Mouse (Mus musculus): ENCODE data around the gene Lyrm7. TPM values are rescaled to one million over a fixed set of nuclear protein-coding genes. Genes with fewer than 3 reads are reported as not detected.

Gene Lyrm7
- polyA plus RNA-seq (2014; fragmentation: Illumina TruSeq; extraction: RNeasy Lipid Tissue Mini Kit (QIAGEN cat#74804); ENCODE audit: insufficient read depth, low read depth, low replicate concordance): 2.3 TPM

DNA sequence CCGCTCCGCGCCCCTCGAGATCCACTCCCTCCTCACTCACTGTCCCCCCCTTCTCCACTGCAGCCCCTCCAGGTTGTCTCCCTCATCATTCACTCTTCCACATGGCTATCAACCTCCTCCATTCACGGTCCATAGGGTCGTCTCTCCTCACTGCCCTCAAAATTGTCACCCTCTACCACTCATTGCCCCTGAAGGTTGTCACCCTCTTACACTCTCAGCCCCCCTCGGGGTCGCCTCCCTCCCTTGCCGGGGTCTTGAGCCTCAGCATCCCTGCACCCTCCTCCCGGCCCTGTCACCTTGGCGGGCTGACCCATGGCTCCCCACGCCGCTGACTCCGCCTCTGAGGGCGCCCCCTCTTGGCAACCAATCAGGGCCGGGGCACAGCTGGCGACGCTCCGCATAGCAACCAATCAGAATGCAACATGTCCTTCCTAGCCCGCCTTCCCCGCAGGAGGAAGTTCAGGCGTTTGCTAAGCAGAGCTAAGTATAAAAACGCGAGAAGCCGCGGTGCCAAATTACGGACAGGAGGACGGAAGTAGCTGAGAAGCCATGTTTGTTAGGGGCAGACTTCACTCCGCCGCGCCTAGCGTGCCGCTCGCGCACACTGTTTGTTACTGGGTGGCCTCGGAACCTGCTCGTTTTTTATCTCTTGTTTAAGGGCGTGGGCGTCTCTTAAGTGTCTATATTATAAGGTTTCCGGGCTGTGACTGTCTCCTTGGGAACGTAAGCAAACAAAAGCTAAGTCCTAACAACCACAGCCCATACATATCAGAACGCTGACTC, at the start of gene Lyrm7:
Lyrm7 (minus strand) TSS at position 661 of the 783 bp plus-strand sequence.

DNA sequence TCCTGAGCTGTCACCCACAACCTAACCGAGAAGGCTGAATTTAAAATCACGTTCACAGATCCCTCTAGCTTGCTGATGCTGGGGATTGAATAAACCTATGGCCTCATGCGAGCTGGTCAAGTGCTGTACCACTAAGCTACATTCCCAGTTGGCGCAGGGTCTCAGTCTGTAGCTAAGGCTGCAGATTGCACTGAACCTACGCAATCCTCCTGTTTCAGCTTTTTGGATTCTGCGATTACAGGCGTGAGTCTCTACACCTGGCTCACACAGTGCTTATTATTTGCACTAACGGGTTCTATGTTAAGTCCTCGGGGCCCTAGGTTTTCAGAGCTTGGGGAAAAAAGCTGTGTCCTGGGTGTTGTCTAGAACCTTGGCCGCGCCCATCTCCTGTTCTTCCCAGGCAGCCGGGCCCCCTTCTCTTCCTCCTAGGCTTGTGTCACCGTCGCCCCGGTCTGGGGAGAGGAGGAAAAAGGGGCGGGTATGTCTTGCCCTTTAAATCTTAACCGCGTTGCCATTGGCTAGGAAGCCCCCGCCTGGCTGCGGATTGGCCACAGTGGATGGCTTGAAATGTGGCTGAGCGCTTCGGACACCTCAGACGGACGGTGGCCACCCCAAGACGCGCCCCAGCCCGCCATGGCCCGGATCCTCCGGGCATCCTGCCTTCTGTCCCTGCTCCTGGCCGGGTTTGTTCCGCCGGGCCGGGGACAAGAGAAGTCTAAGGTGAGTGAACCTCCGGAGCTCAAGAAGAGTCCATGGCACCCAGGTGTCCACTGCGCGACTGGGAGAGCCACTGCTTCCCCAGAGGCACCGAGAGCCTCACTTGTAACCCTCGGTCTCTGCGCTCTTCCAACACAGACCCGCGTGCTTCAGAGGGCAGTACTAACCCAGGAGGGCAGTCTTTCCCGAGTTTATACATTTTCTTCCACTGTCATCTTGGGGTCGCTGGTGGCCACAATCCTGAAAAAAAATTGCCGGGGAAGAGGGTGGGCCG, 41.9 kb upstream of the Lyrm7 start, which contains the start of gene Gpx3:
Gpx3 (plus strand) TSS at position 121 of the 991 bp plus-strand sequence.

DNA sequence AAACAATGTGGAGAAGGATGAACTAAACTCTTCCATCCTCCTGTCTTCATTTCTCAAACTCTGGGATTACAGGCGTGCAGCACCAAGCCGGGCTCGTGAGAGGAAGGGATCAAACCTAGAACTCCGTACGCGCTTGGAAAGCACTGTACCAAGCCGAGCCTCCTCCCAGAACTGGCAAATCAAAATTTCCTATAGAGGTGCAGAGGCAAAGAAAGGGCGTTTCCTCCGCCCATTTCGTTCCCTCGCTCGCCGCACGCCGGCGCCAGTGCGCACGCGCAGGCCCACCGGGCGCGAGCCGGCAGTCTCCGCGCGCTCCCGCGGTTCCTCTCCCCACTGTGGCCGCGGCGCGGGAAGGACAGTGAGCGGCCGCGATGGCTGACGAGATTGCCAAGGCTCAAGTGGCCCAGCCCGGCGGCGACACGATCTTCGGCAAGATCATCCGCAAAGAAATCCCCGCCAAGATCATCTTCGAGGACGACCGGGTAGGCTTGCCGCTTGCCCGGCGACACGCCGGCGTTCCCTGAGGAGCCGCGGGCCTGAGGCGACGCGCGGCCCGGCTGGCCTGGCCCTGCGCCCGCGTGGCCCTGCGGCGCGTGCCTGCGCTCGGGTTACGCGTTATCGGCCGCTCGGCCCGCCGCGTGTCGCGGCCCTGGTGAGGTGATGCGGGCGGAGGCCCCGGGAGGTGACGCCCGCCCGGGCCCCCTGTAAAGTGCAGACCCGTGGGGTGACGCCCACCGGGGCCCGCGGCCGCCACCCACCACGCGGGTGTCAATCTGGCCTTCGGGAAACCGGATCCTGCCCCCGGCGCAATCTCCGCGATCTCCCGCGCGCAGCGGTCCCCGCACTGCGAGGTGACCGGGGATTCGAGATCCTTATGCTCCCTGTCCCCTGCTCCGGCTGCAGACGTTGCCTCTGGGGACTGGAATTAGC, 5.7 kb upstream of the Lyrm7 start, which contains the start of gene Hint1:
Hint1 (plus strand) TSS at position 265 of the 930 bp plus-strand sequence.

DNA sequence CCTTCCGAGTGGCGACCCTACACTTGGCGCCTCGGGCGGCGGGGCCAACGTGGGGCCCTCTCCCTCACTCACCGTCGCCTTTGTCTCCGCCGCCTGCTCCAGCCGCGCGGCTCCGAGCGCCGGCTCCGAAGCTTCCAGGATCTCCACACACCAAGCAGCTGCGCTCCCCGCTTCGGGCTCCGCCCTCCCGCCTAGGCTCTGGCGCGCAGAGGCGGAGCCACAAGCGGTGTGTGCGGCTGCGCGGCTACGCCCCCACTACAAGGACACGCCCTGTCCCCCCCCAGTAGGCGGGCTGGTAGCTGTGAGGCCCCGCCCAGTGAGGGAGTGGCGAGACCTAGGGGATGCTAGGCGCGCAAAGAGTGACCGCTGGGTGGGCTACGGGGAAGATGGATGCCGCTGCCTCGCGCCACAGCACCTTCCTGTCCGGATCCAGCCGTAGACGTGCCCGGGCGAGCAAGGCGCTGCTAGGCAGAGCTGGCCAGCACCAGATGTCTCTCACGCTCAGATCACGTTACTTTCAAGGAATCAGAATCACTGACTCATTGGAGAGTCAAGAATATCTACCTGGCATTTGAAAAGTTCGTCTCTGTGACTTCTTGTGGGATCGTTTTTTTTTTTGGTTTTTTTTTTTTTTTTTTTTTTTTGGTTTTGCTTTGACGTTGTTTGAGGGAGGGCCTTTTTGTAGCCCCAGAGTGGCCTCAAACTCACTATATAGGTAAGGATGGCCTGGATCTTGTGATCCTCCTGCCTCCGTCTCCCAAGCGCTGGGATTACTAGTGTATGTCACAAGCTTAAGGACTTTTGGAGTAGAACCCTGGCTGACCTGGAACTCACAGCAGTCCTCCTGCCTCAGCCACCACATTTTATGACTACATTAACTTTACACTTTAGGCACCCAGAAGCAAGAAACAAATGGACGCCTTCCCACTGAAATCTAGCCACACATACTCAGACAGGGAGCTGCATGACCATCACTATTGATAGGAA, 72.9 kb downstream of the Lyrm7 start, which contains the start of gene Cdc42se2:
Cdc42se2 (minus strand) TSS at position 188 of the 987 bp plus-strand sequence.

Other genes starting within 250 kb of the Lyrm7 start
- gene Cdc42se2, start 73.2 kb downstream of the Lyrm7 start, polyA plus RNA-seq (2014; fragmentation: Illumina TruSeq; extraction: RNeasy Lipid Tissue Mini Kit (QIAGEN cat#74804); ENCODE audit: insufficient read depth, low read depth, low replicate concordance): 52.5 TPM
- gene Hint1, start 5.5 kb upstream of the Lyrm7 start, polyA plus RNA-seq (2014; fragmentation: Illumina TruSeq; extraction: RNeasy Lipid Tissue Mini Kit (QIAGEN cat#74804); ENCODE audit: insufficient read depth, low read depth, low replicate concordance): 410 TPM
- 1,138 TPM for gene Gpx3, start 41.5 kb upstream of the Lyrm7 start, polyA plus RNA-seq (2014; fragmentation: Illumina TruSeq; extraction: RNeasy Lipid Tissue Mini Kit (QIAGEN cat#74804); ENCODE audit: insufficient read depth, low read depth, low replicate concordance)
- 16.4 TPM for gene Tnip1, start 102.0 kb upstream of the Lyrm7 start, polyA plus RNA-seq (2014; fragmentation: Illumina TruSeq; extraction: RNeasy Lipid Tissue Mini Kit (QIAGEN cat#74804); ENCODE audit: insufficient read depth, low read depth, low replicate concordance)
- 136 TPM for gene Anxa6, start 172.5 kb upstream of the Lyrm7 start, polyA plus RNA-seq (2014; fragmentation: Illumina TruSeq; extraction: RNeasy Lipid Tissue Mini Kit (QIAGEN cat#74804); ENCODE audit: insufficient read depth, low read depth, low replicate concordance)
- gene Ccdc69, start 217.2 kb upstream of the Lyrm7 start, polyA plus RNA-seq (2014; fragmentation: Illumina TruSeq; extraction: RNeasy Lipid Tissue Mini Kit (QIAGEN cat#74804); ENCODE audit: insufficient read depth, low read depth, low replicate concordance): 6.1 TPM
- 32.8 TPM for gene Gm2a, start 237.2 kb upstream of the Lyrm7 start, polyA plus RNA-seq (2014; fragmentation: Illumina TruSeq; extraction: RNeasy Lipid Tissue Mini Kit (QIAGEN cat#74804); ENCODE audit: insufficient read depth, low read depth, low replicate concordance)

All from lung, adult 10 weeks (tissue).